Mouse (Mus musculus): ENCODE measurements around the gene Ppwd1. TPM values are rescaled to one million over a fixed set of nuclear protein-coding genes. Genes with fewer than 3 reads are reported as not detected.
"Not testable (repeated sequence)": the region's sequence is repeated elsewhere in the genome, so short reads cannot be mapped to it uniquely, and the experiment has no call there.

The Ppwd1 gene
- polyA plus RNA-seq (2015; fragmentation: Nextera tagmentation; extraction: Ambion mirVana) = 9.7 and 10.3 TPM in 2 replicates

DNA sequence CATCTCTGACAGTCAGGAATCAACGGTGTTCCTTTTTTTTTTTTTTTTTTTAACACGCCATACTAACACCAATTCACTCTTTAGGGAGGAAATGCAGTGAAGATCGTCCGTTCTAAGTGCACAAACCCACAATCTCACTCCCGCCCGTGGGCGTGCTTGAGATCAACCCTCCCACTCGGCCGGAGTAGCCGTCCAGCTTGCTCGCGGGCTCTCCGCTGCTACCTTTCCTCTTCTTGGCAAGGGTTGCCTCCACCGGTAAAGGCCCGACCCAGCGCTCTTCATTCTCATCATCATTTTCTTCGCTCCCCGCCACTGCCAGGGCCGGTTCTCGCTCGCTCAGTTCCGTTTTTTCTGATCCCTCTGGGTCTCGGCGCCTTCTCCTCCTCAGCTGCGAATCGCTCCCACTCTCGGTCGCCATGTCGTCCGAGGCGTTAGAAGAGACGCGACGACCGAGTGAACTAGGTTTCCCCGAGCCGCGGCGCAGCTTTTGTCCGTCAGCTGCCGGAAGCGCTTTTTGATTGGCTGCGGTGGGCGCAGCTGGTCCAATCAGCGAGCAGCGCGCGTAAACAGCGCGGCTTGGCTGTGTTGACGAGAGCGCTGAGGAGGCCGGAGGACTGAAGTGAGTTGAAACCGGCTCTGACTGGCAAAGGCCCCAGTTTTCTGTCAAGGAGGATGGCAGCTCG, at the start of gene Ppwd1, which contains the start of gene Cenpk:
Gene Ppwd1, minus strand, starts transcription at position 460 of the 683 bp plus-strand sequence.
Gene Cenpk, plus strand, starts transcription at position 228 of the 683 bp plus-strand sequence.
- Histone ChIP-seq H3K4me3 (replicated peaks; ENCODE audit: low read length) (peak within 1 kb of the TSS; percentile 77), H3K9me3 (ENCODE audit: control insufficient read depth, low read length) (no peaks in the 10 kb centered on the region), H3K27ac (ENCODE audit: low read length) (peak within 1 kb of the TSS; percentile 95), H3K9ac (replicated peaks; ENCODE audit: low read depth, low read length) (peak within 1 kb of the TSS; percentile 87), H3K4me1 (replicated peaks; ENCODE audit: control insufficient read depth, insufficient read depth, low read length) (peaks cover 10% of the 10 kb centered on the region), H3K27me3 (replicated peaks; ENCODE audit: control insufficient read depth, insufficient read depth, low read length) (no peaks in the 10 kb centered on the region), H3K4me2 (ENCODE audit: low read length) (peak within 1 kb of the TSS; percentile 86), H3K36me3 (ENCODE audit: control insufficient read depth, insufficient read depth) (no peaks in the 10 kb centered on the region)
- WGBS = under 1% methylated on average over 55 of the region's 55 CpGs
- ATAC-seq = peak; percentile 100

- H3K4me2 ChIP-seq (ENCODE audit: low read length) = no peak overlapping the region
- no peaks in the 10 kb centered on the region for H3K4me1 ChIP-seq (replicated peaks; ENCODE audit: control insufficient read depth, insufficient read depth, low read length)
- WGBS = 90% methylated on average over 3 of the region's 3 CpGs
- H3K4me3 ChIP-seq (replicated peaks; ENCODE audit: low read length) = no peak overlapping the region
- H3K9ac ChIP-seq (replicated peaks; ENCODE audit: low read depth, low read length) = no peak overlapping the region
- 0 out of 2 replicates have a peak, but pooled peaks cover 2% of the 10 kb centered on the region for H3K9me3 ChIP-seq (ENCODE audit: control insufficient read depth, low read length)
- H3K36me3 ChIP-seq (ENCODE audit: control insufficient read depth, insufficient read depth) = no peaks in the 10 kb centered on the region
- H3K27ac ChIP-seq (ENCODE audit: low read length) = no peak overlapping the region
- ATAC-seq = no peak
- no peaks in the 10 kb centered on the region for H3K27me3 ChIP-seq (replicated peaks; ENCODE audit: control insufficient read depth, insufficient read depth, low read length)
These were observed 30.4 kb upstream of the Ppwd1 start for GRCm38 (mm10) chr13:104258997-104259396.

GRCm38 (mm10) chr13:104229181-104229580, 538 bp upstream of the Ppwd1 start:
- Histone ChIP-seq H3K4me3 (replicated peaks; ENCODE audit: low read length) (peak overlapping the region; percentile 77), H3K27ac (ENCODE audit: low read length) (no peak overlapping the region), H3K4me2 (ENCODE audit: low read length) (peak overlapping the region; percentile 64), H3K9me3 (ENCODE audit: control insufficient read depth, low read length) (no peaks in the 10 kb centered on the region), H3K27me3 (replicated peaks; ENCODE audit: control insufficient read depth, insufficient read depth, low read length) (no peaks in the 10 kb centered on the region), H3K36me3 (ENCODE audit: control insufficient read depth, insufficient read depth) (no peaks in the 10 kb centered on the region), H3K4me1 (replicated peaks; ENCODE audit: control insufficient read depth, insufficient read depth, low read length) (peaks cover 10% of the 10 kb centered on the region), H3K9ac (replicated peaks; ENCODE audit: low read depth, low read length) (peak overlapping the region; percentile 63)
- peak; percentile 29 for ATAC-seq
- 6% methylated on average over 15 of the region's 15 CpGs for WGBS

- Histone ChIP-seq H3K4me1 (replicated peaks; ENCODE audit: control insufficient read depth, insufficient read depth, low read length) (peaks cover 10% of the 10 kb centered on the region), H3K36me3 (ENCODE audit: control insufficient read depth, insufficient read depth) (no peaks in the 10 kb centered on the region), H3K27ac (ENCODE audit: low read length) (no peak overlapping the region), H3K4me3 (replicated peaks; ENCODE audit: low read length) (peak overlapping the region; percentile 77), H3K4me2 (ENCODE audit: low read length) (peak overlapping the region; percentile 86), H3K27me3 (replicated peaks; ENCODE audit: control insufficient read depth, insufficient read depth, low read length) (no peaks in the 10 kb centered on the region), H3K9me3 (ENCODE audit: control insufficient read depth, low read length) (no peaks in the 10 kb centered on the region), H3K9ac (replicated peaks; ENCODE audit: low read depth, low read length) (no peak overlapping the region)
- 71% methylated on average over 3 of the region's 3 CpGs for WGBS
- ATAC-seq = no peak
These were observed 1.2 kb downstream of the Ppwd1 start for GRCm38 (mm10) chr13:104227478-104227877.

DNA sequence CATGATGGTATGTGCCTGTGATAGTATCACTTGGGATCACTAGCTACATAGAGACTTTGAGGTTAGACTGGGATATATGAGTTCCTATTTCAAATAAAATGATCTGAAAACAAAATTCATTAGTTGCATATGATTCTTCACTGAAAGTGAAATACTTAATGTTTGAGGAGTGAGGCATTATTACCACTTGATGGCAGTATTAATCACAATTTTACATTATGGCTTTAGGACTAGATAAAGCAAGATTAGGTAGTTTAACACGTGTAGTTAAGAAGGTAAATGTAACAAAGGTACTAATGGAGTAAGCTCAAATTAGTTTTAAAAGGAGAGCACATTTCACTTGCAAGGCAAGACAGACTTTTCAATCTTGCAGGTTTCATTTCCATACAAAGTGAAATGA, 24.3 kb downstream of the Ppwd1 start:
- peaks cover 6% of the 10 kb centered on the region; the same call in 1 of the 2 replicates for H3K36me3 ChIP-seq (ENCODE audit: control insufficient read depth, insufficient read depth)

DNA sequence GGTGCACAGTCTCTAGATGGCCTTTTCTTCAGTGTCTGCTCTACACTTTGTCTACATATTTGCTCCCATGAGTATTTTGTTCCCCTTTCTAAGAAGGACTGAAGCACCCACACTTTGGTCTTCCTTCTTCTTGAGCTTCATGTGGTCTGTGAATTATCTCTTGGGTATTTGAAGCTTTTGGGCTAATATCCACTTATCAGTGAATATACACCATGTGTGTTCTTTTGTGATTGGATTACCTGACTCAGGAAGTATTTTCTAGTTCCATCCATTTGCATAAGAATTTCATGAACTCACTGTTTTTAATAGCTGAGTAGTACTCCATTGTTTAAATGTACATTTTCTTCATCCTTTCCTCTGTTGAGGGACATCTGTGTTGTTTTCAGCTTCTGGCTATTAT, 32.8 kb downstream of the Ppwd1 start:
- H3K4me1 ChIP-seq (replicated peaks; ENCODE audit: control insufficient read depth, insufficient read depth, low read length); H3K27me3 ChIP-seq (replicated peaks; ENCODE audit: control insufficient read depth, insufficient read depth, low read length); H3K4me3 ChIP-seq (replicated peaks; ENCODE audit: low read length); H3K9ac ChIP-seq (replicated peaks; ENCODE audit: low read depth, low read length); H3K9me3 ChIP-seq (ENCODE audit: control insufficient read depth, low read length); H3K27ac ChIP-seq (ENCODE audit: low read length); ATAC-seq; H3K4me2 ChIP-seq (ENCODE audit: low read length): not testable (repeated sequence)
- H3K36me3 ChIP-seq (ENCODE audit: control insufficient read depth, insufficient read depth) = peaks cover 13% of the 10 kb centered on the region

More for the DNA sequence above, 24.3 kb downstream of the Ppwd1 start:
- no peaks in the 10 kb centered on the region for H3K9me3 ChIP-seq (ENCODE audit: control insufficient read depth, low read length)
- no peak for ATAC-seq
- 45% methylated on average over 1 of the region's 1 CpGs for WGBS
- H3K4me1 ChIP-seq (replicated peaks; ENCODE audit: control insufficient read depth, insufficient read depth, low read length) = no peaks in the 10 kb centered on the region
- no peak overlapping the region for H3K4me3 ChIP-seq (replicated peaks; ENCODE audit: low read length)
- H3K27ac ChIP-seq (ENCODE audit: low read length) = no peak overlapping the region
- no peak overlapping the region for H3K4me2 ChIP-seq (ENCODE audit: low read length)
- no peak overlapping the region for H3K9ac ChIP-seq (replicated peaks; ENCODE audit: low read depth, low read length)
- no peaks in the 10 kb centered on the region for H3K27me3 ChIP-seq (replicated peaks; ENCODE audit: control insufficient read depth, insufficient read depth, low read length)

DNA sequence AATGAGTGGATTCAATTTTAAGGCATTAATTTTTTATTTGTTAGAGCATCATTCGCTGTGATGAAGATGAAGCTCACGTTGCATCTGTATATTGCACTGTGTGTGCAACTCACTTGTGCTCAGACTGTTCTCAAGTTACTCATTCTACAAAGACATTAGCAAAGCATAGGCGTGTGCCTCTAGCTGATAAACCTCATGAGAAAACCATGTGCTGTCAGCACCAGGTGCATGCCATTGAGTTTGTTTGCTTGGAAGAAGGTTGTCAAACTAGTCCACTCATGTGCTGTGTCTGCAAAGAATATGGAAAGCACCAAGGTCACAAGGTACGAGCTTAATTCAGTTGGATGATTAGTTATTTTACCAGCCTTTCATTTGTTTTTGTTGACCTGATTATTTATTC, 41.3 kb downstream of the Ppwd1 start:
- H3K27me3 ChIP-seq (replicated peaks; ENCODE audit: control insufficient read depth, insufficient read depth, low read length) = no peaks in the 10 kb centered on the region
- H3K9me3 ChIP-seq (ENCODE audit: control insufficient read depth, low read length) = no peaks in the 10 kb centered on the region
- no peak for ATAC-seq
- H3K4me3 ChIP-seq (replicated peaks; ENCODE audit: low read length) = no peak overlapping the region
- H3K36me3 ChIP-seq (ENCODE audit: control insufficient read depth, insufficient read depth) = peaks cover 17% of the 10 kb centered on the region
- 93% methylated on average over 4 of the region's 4 CpGs for WGBS
- no peak overlapping the region for H3K9ac ChIP-seq (replicated peaks; ENCODE audit: low read depth, low read length)
- no peaks in the 10 kb centered on the region for H3K4me1 ChIP-seq (replicated peaks; ENCODE audit: control insufficient read depth, insufficient read depth, low read length)
- H3K27ac ChIP-seq (ENCODE audit: low read length) = no peak overlapping the region
- no peak overlapping the region for H3K4me2 ChIP-seq (ENCODE audit: low read length)

DNA sequence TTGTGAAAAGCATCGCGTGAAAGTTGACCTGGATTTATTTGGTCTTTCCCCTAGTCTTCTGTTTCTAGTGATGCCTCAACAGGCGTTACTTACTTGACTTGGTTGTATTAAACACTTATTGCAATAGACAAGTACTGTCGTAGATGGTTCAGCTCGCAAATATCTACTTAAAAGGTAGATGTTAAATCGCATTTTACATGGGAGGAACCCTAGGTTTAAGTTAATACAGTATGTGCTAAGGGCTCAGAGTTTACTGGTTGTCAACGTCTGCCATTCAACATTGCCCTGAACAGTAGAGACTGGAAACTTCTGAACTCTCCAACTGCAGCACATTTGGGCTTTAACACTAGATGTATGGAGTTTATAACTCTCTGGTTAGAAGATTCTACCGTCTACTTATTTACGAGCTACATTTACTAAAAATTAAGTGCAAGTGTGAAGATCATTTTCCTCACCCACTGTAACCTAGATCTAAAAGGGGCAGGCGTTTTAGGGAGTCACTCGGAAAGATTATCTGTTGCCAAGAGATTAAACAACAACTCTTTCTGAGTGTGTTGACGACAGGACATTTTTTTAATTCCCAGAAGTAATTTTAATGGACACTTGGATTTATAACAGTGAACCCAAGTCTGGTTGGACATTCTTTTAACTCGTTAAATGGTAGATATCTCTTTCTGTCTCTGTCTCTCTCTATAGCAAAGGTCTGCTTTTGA, 49.3 kb downstream of the Ppwd1 start:
- H3K4me2 ChIP-seq (ENCODE audit: low read length) = peak overlapping the region; percentile 77
- ATAC-seq = peak; percentile 0; the same call in 1 of the 2 replicates
- no peaks in the 10 kb centered on the region for H3K27me3 ChIP-seq (replicated peaks; ENCODE audit: control insufficient read depth, insufficient read depth, low read length)
- H3K4me3 ChIP-seq (replicated peaks; ENCODE audit: low read length) = peak overlapping the region; percentile 88
- H3K9ac ChIP-seq (replicated peaks; ENCODE audit: low read depth, low read length) = peak overlapping the region; percentile 97
- H3K27ac ChIP-seq (ENCODE audit: low read length) = peak overlapping the region; percentile 76
- H3K36me3 ChIP-seq (ENCODE audit: control insufficient read depth, insufficient read depth) = no peaks in the 10 kb centered on the region; the same call in 1 of the 2 replicates
- H3K4me1 ChIP-seq (replicated peaks; ENCODE audit: control insufficient read depth, insufficient read depth, low read length) = peaks cover 11% of the 10 kb centered on the region
- 20% methylated on average over 13 of the region's 13 CpGs for WGBS
- H3K9me3 ChIP-seq (ENCODE audit: control insufficient read depth, low read length) = no peaks in the 10 kb centered on the region

DNA sequence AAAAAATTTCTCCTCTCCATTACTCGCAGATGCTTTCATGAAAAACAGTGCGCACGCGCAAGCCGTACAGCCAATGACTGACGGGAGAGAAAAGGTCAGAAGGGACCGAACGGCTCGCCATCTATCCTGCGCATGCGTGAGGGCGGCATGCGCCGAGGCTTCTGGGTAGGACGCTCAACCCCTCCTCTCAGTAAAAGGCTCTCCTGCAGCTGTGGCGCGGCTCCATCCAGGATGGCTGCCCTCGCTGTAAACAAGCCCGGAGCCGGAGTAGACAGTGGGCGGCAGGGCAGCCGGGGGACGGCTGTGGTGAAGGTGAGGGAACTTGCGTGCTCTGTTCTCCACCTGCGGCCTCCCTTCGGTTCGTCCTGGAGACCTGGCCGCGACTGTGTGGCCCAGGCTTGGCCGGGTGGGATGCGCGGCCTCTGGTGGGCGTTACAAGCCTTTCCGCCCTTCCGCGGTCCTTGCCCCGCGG, 50.0 kb downstream of the Ppwd1 start, which contains the start of gene Trim23:
Gene Trim23, plus strand, starts transcription at position 148 of the 472 bp plus-strand sequence.
- under 1% methylated on average over 38 of the region's 38 CpGs for WGBS

More for the DNA sequence above, 50.0 kb downstream of the Ppwd1 start, which contains the start of gene Trim23:
- peak; percentile 98 for ATAC-seq
- Histone ChIP-seq H3K36me3 (ENCODE audit: control insufficient read depth, insufficient read depth) (no peaks in the 10 kb centered on the region; the same call in 1 of the 2 replicates), H3K4me2 (ENCODE audit: low read length) (peak within 1 kb of the TSS; percentile 77), H3K27ac (ENCODE audit: low read length) (peak within 1 kb of the TSS; percentile 76), H3K9ac (replicated peaks; ENCODE audit: low read depth, low read length) (peak within 1 kb of the TSS; percentile 97), H3K4me3 (replicated peaks; ENCODE audit: low read length) (peak within 1 kb of the TSS; percentile 88), H3K9me3 (ENCODE audit: control insufficient read depth, low read length) (no peaks in the 10 kb centered on the region), H3K4me1 (replicated peaks; ENCODE audit: control insufficient read depth, insufficient read depth, low read length) (peaks cover 11% of the 10 kb centered on the region), H3K27me3 (replicated peaks; ENCODE audit: control insufficient read depth, insufficient read depth, low read length) (no peaks in the 10 kb centered on the region)

Data from forebrain, embryonic 16.5 days (tissue).